Mouse (Mus musculus) retina, postnatal 7 days (tissue): ENCODE data around the gene Cipc.
A peak's percentile ranks its signal among the peaks of the same experiment; 100 is the strongest.

Experiments
- DNase-seq: peaks from one replicate; pipeline ENCODE4 v3.0.0-alpha.2; 2012; ENCODE audit warnings: low read depth, low spot score

Cipc gene

GRCm38 (mm10) chr12:86931919-86932574, 14.8 kb upstream of the Cipc start:
- DNase-seq, result no peak

GRCm38 (mm10) chr12:86932575-86932952, 14.3 kb upstream of the Cipc start:
- DNase-seq, result no peak

GRCm38 (mm10) chr12:86934748-86935147, 12.1 kb upstream of the Cipc start:
- DNase-seq, result no peak

- no peak for DNase-seq
Measured at GRCm38 (mm10) chr12:86935692-86936282, 11.1 kb upstream of the Cipc start.

GRCm38 (mm10) chr12:86936587-86937343, 10.1 kb upstream of the Cipc start:
- DNase-seq, result no peak

- DNase-seq, result no peak
Measured at GRCm38 (mm10) chr12:86938571-86938970, 8.3 kb upstream of the Cipc start.

GRCm38 (mm10) chr12:86941173-86941572, 5.7 kb upstream of the Cipc start:
- no peak for DNase-seq

GRCm38 (mm10) chr12:86941734-86942486, 4.9 kb upstream of the Cipc start:
- DNase-seq, result no peak

- DNase-seq, result no peak
Measured at GRCm38 (mm10) chr12:86943421-86943820, 3.4 kb upstream of the Cipc start.

- peak; percentile 61 for DNase-seq
Measured at GRCm38 (mm10) chr12:86945126-86945525, 1.7 kb upstream of the Cipc start.

GRCm38 (mm10) chr12:86946301-86946781, 502 bp upstream of the Cipc start:
- peak; percentile 49 for DNase-seq

GRCm38 (mm10) chr12:86947681-86948401, 998 bp downstream of the Cipc start:
- no peak for DNase-seq

- no peak for DNase-seq
Measured at GRCm38 (mm10) chr12:86948627-86949026, 1.8 kb downstream of the Cipc start.

GRCm38 (mm10) chr12:86949501-86949900, 2.7 kb downstream of the Cipc start:
- no peak for DNase-seq

GRCm38 (mm10) chr12:86950161-86950960, 3.5 kb downstream of the Cipc start:
- no peak for DNase-seq

- no peak for DNase-seq
Measured at GRCm38 (mm10) chr12:86950961-86951360, 4.1 kb downstream of the Cipc start.

GRCm38 (mm10) chr12:86952331-86952850, 5.5 kb downstream of the Cipc start:
- DNase-seq, result no peak

- DNase-seq, result no peak
Measured at GRCm38 (mm10) chr12:86955894-86956293, 9.1 kb downstream of the Cipc start.

GRCm38 (mm10) chr12:86958558-86958957, 11.7 kb downstream of the Cipc start:
- DNase-seq, result no peak

- DNase-seq, result no peak
Measured at GRCm38 (mm10) chr12:86959661-86960060, 12.8 kb downstream of the Cipc start.
